Mouse (Mus musculus) gastrocnemius, postnatal 14 days (tissue): Measurements from ENCODE around the gene Nav2. TPM values are rescaled to one million over a fixed set of nuclear protein-coding genes. Genes with fewer than 3 reads are reported as not detected.

Source experiments
- DNase-seq: peaks from one replicate; pipeline ENCODE4 v3.0.0; 2021; ENCODE audit warnings: mixed read lengths
- intact Hi-C: fragments of 180-260 bp; cut with DNase I; formaldehyde crosslinking; loops from one replicate; pipeline ENCODE4 v1.15.1; 2025; ENCODE audit warnings: low total_unique reads
- total RNA-seq, 2 experiments: library from RNA; stranded (reverse); gene quantifications; 2 replicates each; pipeline ENCODE4 v1.2.3; 2021

Gene Nav2
- total RNA-seq, 2 experiments from 2014 or later: 26.2 to 39.3 TPM

DNA sequence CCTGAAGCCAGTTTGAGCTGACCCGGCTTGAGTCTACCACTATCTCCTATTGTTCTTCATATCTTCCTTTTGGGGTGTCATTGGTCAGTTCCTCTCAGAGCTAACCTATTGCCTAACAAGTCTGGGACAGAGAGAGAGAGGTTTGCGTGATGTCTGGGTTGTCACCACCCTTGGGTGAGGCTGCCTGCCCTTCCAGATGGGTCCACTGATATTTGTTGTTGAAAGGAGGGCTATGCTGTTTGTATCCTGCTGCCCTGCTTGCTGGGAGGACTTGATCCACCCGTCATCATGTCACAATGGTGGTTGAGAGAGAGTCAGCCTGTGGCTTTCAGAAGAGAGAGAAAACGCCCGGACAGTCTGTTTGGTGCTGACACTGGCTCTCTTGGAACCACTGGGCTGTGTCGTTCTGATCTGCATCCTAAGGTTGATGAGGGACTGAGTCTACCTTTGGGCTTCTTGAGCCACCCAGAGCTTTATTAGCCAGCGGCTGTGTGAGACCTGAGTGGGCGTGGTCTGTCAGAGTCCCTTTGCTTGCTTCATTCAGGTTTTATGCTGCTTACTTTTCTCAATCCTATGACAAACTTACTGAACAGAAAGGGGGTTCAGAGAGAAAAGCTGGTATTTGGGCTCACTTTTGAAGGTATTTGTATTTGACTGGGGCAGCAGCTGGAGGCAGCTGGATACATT, 441.9 kb downstream of the Nav2 start:
- intact Hi-C loops: no loop called here
- DNase-seq: no peak

DNA sequence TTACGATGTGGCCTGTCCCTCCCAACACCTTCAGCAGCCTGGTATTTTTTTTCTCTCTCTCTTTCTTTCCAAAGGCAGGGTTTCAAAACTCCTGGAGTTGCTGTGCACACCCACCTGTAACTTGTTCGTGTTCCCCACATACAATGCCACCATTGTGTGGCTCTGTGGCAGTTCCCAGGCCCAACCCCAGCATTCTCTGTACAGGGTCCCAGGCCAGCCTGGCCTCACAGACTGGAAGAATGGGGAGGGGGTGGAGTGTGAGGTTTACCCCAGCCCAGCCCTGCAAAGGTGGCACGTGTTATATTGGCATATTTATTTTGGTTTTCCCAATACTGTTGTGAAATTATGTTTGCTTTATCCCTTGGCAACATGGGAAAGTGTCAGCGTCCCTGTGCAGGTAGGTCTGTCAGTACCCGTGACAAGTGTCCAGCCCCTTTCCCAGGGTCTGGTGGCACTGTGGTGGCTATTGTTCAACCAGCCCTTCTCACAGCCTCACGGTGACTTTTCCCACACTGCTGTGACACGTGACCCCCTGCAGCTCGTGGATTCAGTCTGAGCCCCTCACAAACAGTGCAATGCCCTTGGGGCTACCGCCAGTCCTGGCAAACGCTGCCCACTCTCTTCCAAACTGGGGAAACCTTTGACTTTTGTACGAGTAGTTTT, 443.2 kb downstream of the Nav2 start:
- intact Hi-C loops: no loop called here
- no peak for DNase-seq

DNA sequence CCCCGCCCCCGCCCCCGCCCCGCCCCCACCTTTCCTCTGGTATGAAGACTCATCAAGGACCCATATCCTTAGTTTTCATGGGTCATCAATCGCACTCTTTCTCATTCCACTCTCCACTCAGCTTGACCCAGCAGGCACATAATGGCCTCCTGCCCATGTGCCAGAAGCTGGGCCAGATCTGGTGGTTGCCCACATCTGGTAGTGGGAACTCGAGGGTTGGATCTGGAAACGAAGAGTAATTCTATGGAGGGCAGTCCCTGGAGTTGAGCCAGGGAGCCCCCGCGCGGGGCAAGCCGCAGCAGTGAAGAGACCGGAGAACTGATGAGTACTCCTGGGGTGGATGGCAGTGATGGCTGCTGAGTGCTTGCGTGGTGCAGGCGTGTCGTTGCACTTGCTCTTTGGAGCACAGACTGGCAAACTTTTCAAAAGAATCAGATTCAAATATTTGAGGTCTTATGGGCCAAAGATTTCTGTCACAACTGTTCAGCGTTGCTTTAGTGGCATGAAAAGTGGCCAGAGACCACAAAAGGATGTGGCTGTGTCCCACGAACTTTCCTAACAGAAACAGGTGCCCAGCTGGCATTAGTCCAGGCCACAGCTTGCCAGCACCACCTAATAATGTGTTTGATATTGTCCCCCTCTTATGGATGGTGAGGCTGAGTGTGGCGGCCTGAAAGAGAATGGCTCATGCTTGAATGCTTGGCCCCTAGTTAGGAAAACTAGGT, 449.1 kb downstream of the Nav2 start:
- intact Hi-C loops: no loop called here
- DNase-seq: no peak

DNA sequence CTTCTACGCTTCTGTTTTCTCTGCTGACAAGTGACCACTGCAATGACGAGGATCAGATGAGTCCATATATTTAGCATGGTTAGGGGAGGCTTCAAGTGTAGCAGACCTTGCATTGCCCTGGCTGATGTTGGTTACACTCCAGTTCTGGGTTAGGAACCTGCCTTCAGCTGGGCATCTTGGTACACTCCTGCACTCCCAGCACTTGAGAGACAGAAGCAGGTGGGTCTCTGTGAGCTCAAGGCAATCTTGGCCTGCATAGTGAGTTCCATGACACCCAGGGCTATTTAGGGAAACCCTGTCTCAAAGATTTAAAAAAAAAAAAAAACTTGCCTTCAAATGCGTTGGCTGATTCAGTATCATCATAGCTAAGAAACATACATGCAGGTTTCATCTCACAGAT, 450.6 kb downstream of the Nav2 start:
- intact Hi-C loops: no loop called here
- no peak for DNase-seq

DNA sequence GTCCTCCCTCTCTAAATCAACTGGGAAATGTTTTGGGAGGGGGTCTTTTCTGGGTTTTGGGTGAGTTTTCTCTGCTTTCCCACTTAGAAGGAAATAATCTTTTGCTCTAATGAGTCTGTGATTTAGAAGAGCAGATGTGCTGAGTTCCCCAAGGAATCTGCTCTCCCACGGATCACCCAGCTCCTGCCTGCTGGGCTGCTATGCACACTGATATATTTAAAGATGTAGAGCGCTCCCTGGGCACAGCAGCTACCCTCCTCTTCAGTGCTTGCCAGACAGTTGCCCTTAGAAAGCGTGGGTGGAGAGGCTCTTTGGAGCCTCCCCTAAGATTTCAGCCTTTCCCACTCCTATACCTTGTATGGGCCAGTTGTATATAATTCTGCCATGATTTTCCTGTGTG, 452.1 kb downstream of the Nav2 start:
- intact Hi-C loops: no loop called here
- DNase-seq: no peak

DNA sequence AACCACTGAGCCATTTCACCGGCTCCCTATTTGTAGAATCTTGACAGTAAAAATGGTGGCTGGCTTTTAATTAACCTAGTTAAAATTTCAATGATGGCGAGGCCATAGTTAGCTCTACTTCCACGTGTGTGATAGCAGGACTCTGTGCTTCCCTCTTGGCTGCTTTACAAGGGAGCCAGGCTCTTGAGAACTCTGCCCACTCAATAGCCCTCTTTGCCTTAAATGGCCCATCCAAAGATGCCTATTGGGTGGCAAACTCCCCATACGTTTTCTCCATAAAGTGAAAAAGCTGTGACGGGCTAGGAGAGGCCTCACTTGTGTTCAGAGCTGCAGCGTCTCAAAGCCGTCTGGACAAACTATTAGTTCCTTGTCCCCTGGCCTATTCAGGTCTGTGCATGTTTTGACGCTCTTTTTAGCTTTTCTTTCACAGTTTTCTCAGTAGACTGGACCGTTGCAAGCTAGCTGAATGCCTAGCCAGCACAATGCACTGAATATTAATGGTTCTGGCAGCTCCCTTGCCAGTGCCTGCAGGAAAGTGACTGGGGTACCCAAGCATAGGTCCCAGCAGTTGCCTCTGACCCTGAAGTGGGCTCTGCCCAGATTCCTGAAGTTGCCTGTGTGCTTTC, 453.1 kb downstream of the Nav2 start:
- no peak for DNase-seq
- intact Hi-C loops: no loop called here

DNA sequence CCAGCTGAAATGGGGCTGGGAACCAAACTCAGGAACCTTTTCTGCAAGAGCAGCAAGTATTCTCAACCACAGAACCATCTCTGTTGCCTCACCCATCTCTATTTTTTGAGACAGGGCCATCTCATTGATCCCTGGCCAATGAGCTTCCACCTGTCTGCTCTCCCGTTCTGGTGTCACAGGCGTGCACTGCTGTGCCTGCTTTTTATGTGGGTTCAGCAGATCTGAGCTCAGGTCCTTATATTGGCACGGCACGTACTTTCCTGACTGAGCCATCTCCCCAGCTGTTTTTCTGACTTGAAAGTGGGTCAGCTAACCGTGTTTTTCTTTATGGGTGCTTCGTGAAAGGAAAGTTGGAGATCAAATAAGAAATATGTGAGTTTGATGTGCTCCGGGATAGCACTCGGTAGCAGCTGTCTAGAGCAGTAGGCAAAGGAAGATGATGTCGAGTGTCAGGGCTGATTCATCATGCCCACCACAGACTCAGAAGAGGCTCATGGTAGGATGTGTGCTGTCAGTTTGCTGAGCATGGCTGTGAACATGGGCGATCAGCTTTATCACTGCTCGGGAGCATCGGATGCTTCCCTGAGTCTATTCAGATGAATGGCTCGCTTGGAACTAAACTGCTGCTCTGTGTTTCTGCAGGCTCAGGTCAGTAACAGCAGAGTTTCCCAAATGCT, 456.1 kb downstream of the Nav2 start:
- intact Hi-C loops: no loop called here
- DNase-seq: no peak

DNA sequence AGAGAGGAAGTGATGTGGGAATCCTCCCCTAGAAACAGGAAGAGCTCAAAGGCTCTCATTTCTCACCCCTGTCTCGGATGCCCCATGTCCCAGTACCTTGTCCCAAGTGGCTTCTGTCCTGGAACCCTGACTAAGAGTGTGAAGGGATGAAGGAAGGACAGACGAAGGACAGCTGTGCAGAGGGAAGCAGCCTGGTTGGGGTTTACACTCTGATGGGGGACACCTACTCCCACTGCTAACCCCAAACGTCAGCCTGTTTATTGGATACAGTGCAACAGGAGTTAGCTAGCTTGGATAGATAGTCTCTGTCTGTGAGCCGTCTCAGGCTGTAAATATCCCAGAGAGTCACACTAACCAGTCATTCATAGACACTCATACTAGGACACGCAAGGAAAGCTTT, 460.1 kb downstream of the Nav2 start:
- DNase-seq: no peak
- intact Hi-C loops: no loop called here

DNA sequence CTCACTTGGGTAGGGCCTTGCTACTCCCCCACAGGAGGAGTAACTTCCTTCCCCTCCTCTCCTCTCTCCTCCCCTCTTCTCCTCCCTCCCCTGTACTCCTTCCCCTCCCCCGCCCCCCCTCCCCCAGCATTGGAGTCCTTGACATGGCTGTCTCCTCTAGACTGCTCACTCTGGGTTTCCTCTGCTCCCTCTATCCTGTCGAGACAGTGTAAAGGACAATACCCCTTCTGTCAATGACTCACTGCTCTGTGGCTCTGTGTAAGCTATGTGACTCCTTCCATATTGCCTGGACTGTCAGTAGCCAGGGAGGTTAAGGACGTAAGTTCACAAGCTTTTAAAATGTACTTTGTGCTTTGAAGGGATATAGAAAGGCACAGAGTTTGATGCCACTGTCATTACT, 460.5 kb downstream of the Nav2 start:
- no peak for DNase-seq
- intact Hi-C loops: no loop called here

DNA sequence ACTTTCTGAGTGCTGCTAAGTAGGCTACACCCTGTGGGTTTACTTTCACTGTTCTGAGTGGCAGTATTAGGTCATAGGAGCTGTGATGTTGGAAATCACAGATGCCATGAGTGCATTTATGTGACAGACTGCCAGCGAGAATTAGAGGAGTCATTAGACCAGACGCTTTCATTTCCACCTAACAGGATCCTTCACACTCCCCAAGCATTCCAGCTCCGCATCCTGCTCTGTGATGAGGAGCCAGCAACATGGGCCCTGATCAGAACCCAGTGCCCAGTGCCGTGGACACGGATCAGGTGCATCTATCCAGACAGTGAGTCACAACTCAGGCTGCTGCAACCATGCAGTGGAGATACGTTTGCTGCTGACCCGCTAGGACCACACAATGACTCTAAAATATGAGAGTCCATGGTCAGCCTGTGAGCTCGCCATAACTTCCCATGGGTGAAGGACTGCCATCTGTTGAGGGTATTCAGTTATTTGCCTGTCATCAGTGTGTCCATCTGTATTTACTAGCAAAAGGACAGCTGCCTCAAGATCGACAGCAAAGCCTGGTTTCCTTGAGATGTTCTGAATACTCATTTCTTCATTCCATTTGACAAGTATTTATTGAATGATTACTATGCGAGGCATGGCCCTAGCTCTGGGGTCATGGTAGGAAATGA, 461.4 kb downstream of the Nav2 start:
- intact Hi-C loops: no loop called here
- no peak for DNase-seq

DNA sequence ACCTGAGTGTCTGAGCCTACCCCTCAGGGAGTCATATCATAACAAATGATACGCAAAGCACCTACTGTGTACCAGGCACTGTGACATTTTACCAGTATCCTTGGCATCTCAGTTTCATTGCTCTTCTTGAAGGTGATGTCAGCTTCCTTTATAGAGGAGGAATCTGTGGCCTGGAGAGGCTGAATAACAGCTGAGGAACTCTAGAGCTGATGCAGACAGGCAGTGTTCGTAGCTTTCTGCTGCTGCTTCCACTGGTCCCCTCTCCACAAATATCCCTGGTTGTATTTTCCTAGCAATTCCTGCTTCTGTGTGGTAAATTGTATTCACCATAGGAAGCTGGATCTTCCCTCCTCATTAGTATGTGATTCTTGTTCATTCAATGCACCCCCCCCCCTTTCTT, 462.8 kb downstream of the Nav2 start:
- DNase-seq: no peak
- intact Hi-C loops: no loop called here

DNA sequence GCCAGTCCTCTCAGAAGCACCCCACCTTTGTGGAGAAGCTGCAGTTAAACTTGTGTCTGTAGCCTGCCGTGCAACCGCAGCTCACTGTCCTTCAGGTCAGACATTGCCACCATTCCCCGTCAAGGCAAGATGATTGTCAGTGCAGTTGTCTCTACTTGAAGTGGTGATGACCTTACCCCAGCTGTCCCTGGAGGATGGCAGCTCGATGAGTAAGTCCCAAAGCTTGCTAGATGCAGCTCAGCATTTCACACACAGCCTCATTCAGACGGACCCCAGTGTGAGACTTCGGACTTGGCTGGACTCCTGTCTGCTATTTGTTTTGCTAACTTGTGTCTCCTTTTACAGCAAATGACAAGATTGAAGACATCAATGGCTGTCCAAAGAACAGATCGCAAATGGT, 463.5 kb downstream of the Nav2 start:
- no peak for DNase-seq
- intact Hi-C loops: no loop called here

DNA sequence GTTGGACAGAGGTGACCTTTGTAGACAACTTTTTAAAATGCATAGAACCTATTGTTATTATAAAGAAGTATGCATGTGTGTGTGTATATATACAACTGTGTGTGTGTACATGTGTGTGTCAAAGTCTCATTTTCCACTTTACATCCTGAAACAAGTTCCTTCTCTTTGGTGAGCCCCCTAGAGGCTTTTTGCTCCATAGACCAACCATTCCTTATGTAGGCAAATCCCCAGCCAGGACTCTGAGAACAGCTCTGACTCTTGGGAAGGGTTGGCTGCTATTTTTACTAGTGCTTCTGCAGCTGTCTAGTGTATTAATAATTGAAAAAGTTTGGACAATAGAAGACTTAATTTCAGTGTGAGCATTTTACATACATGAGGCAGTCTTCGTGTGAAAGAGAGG, 464.7 kb downstream of the Nav2 start:
- DNase-seq: no peak
- intact Hi-C loops: no loop called here

DNA sequence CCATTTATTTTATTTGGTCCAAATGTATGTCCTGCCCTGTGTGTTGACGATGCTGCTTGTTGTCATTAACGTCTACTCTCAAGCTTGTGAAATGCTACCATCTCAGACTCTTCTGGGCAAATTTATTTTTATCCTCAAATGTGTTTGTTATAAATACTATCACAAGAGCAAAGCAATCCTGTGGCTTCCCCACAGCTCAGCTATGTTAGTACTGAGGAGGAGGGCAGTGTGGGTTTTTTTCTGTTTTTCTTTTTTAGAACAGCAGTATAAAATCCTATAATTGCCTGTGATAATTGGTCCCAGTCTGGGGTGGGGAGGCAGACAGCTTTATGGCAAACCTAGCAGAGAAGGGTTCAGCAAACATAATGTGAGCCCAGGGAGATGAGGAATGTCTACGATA, 465.1 kb downstream of the Nav2 start:
- no peak for DNase-seq
- intact Hi-C loops: no loop called here

DNA sequence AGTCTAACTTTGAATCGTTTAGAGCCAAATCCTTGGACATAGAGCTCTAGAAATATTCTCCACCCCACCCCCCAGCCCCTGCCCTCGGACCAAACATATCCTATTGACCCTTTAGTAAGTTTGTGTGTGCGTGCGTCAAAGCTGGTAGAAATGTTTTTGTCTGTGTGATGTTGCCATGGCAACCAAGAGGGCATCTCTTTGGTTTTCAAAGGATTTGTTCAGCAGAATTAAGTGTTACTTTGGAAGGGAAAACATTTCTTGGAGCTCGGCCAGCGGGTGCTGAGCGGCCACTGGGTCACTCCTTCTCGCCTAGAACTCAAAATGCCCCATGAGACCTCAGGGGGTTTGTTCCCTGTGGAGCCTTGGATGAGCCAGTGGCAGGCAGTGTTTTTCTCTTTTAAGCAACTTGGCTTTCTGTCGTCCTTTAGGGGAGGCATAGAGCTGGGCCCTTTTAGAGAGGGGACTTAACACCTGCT, 467.0 kb downstream of the Nav2 start:
- DNase-seq: peak; percentile 29
- intact Hi-C loops: no loop called here

DNA sequence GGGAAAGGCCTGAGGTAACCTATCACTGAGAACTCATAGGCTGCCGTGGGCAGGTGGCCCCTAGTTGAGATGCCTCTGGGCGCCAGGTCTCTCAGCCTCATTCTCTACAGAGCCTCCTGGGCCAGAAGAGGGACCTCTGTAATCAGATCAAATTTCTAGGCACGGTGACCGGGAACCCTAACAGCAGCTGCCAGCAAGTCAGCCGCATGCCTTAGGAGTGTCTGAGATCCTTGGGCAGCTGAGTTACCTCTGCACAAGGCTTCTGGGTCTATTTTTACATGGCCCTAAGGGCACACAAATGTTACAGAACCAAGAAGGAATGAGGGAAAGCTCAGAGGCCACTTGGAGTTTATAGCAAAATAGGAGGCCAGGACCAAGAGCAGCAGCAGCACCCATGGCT, 470.1 kb downstream of the Nav2 start:
- intact Hi-C loops: no loop called here
- DNase-seq: peak; percentile 53

DNA sequence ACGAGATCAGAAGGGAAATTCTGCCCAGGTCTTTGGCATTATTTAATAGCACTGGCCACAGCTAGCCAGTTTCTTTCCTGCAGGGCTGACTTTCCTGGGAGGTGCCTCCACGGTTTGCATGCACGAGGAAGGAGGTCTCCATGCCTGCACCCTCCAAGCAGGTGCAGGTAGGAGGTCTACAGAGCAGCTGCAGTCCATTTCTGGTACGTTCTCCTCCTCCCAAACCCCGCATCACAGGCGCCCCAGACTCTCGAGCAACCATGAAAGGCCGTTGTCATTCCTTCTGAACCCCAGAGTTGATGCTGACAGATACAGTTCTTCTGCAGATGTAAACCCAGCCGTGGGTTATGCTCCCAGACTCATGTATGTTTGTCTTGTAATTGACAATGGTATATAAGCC, 472.4 kb downstream of the Nav2 start:
- intact Hi-C loops: no loop called here
- no peak for DNase-seq

DNA sequence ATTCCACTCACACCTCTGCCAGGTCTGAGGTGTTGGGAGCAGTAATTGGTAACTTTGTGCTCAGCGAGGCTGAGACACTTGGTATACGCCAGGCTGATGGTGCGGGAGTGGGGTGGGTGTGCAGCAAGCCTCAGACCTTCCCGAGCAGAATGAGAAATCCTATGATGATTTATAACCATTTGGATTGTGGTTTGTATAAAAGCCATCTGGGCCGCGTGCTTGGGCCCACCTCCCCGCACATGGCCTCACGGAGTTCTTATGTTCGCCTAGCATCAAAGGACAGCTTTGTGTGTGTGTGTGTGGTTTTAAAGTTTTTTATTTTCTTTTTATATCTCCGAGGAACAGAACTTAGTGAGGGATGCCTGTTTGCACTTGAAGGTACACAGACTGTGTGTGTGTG, 474.4 kb downstream of the Nav2 start:
- intact Hi-C loops: no loop called here
- DNase-seq: no peak

DNA sequence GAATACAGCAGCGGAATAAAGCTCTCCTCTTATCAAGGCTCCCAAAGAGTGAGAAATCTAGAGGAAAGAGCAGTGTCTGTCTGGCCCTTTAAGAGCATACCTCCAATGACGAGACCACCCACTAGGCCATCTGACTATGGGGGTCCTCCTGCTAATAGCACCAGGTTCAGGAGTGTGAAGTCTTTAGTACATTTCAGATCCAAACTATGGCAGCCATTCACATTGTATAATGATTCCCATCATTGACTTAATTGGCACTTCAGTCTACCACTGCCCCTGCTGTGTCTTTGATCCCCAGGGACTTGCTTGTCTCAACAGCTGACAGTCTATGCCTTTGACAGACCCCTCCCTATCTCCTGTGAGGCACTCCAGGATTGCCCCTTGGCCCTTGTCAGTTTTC, 479.6 kb downstream of the Nav2 start:
- intact Hi-C loops: no loop called here
- DNase-seq: no peak
